In genomic region chr5:39215016-39215415, GRCm38 (mm10) we compare ENCODE assay signal across 14 mouse cellular contexts.
A peak's percentile ranks its signal among the peaks of the same experiment; 100 is the strongest.
DNase-seq lines count a peak whose midpoint lies in the region; TF ChIP-seq lines count a peak whose summit lies in the region.
"Had no signal": no experiment of that assay in that cellular context is flagged by ENCODE, and none has a peak within 500 bp of the region (broad histone marks: within the 10 kb centered on the region; RNA-seq: fewer than 3 reads in every experiment).

No protein-coding gene starts in this region.

- no peak for DNase-seq in heart, adult 2 months
- DNase-seq in heart, postnatal 14 days = no peak
- peak; percentile 14 for DNase-seq in lung, postnatal 36 days
- DNase-seq in lung, postnatal 4 days = no peak
- DNase-seq in cerebellum, adult 2 months = peak in 1 of 2 experiments; percentile 37
- DNase-seq in splenic B cell, adult 2 months (ENCODE audit: low read depth, low spot score) = peak; percentile 43
- DNase-seq in adipocyte (ENCODE audit: low spot score) = no peak
- DNase-seq in right cerebral cortex, postnatal 4 days = no peak
- DNase-seq: kidney, adult 8-10 months had no signal

- no peak for TF ChIP-seq POLR2A in heart, adult 2 months (IDR thresholded peaks at IDR 0.05; ENCODE audit: insufficient read depth, low read depth, low read length)
- no peak for TF ChIP-seq POLR2A in cerebellum, adult 2 months (IDR thresholded peaks at IDR 0.05; ENCODE audit: borderline replicate concordance, insufficient read depth, low read length)

- no peaks in the 10 kb centered on the region for H3K27me3 ChIP-seq in heart, adult 2 months (ENCODE audit: control insufficient read depth, insufficient read depth, low read length)
- no peaks in the 10 kb centered on the region for H3K27me3 ChIP-seq in cerebellum, adult 2 months (ENCODE audit: control insufficient read depth, insufficient read depth, low read length)
- no peaks in the 10 kb centered on the region for H3K27me3 ChIP-seq in splenic B cell, adult 2 months (ENCODE audit: control insufficient read depth, insufficient read depth, low read length, poor library complexity, severe bottlenecking)
- H3K27me3 ChIP-seq: embryonic facial prominence, embryonic 12.5 days; hindbrain, embryonic 15.5 days; limb, embryonic 13.5 days; neural tube, embryonic 12.5 days had no signal

- intact Hi-C loops in heart, adult 2 months (cut with DNase I) = loop anchor here (5.0 kb wide), 1 partner anchor 37 kb away; no protein-coding TSS in a partner anchor
- intact Hi-C loops in heart, postnatal 14 days (cut with DNase I) = loop anchor here (5.0 to 10.0 kb wide), 2 partner anchors 427 to 750 kb away; no protein-coding TSS in a partner anchor

- H3K79me2 ChIP-seq in heart, adult 2 months (replicated peaks; ENCODE audit: control insufficient read depth, insufficient read depth, low read length) = no peaks in the 10 kb centered on the region

- H3K4me1 ChIP-seq in heart, adult 2 months (ENCODE audit: control insufficient read depth, insufficient read depth, low read length) = no peaks in the 10 kb centered on the region
- H3K4me1 ChIP-seq in cerebellum, adult 2 months (ENCODE audit: control insufficient read depth, insufficient read depth, low read length) = peaks cover 3% of the 10 kb centered on the region; the same call in 1 of the 2 replicates
- H3K4me1 ChIP-seq: embryonic facial prominence, embryonic 12.5 days; forebrain, embryonic 10.5 days; hindbrain, embryonic 15.5 days; limb, embryonic 13.5 days; neural tube, embryonic 12.5 days had no signal

- WGBS in heart, adult 2 months = 61% methylated on average over 3 of the region's 3 CpGs
- 34% methylated on average over 3 of the region's 3 CpGs for WGBS in cerebellum, adult 2 months

- H3K36me3 ChIP-seq in heart, adult 2 months (ENCODE audit: control insufficient read depth, insufficient read depth, low read length) = no peaks in the 10 kb centered on the region
- no peaks in the 10 kb centered on the region for H3K36me3 ChIP-seq in splenic B cell, adult 2 months (ENCODE audit: control insufficient read depth, insufficient read depth, low read length, poor library complexity, severe bottlenecking)
- H3K36me3 ChIP-seq: embryonic facial prominence, embryonic 12.5 days; forebrain, embryonic 10.5 days; hindbrain, embryonic 15.5 days; limb, embryonic 13.5 days; neural tube, embryonic 12.5 days had no signal

- peak; percentile 42 for TF ChIP-seq CTCF in heart, adult 2 months (IDR thresholded peaks at IDR 0.05)
- peak; percentile 27; the same call in 1 of the 2 replicates for TF ChIP-seq CTCF in cerebellum, adult 2 months (IDR thresholded peaks at IDR 0.05; ENCODE audit: borderline replicate concordance, insufficient read depth, low read depth, low read length)

- no peak overlapping the region for H3K4me3 ChIP-seq in heart, adult 2 months
- H3K4me3 ChIP-seq in cerebellum, adult 2 months (replicated peaks; ENCODE audit: insufficient read depth, low read depth, low read length) = no peak overlapping the region
- H3K4me3 ChIP-seq: embryonic facial prominence, embryonic 12.5 days; forebrain, embryonic 10.5 days; hindbrain, embryonic 15.5 days; limb, embryonic 13.5 days; neural tube, embryonic 12.5 days had no signal

- no peak for TF ChIP-seq EP300 in heart, adult 2 months (IDR thresholded peaks at IDR 0.05; ENCODE audit: insufficient read depth, low read depth, low read length)

- no peak overlapping the region for H3K27ac ChIP-seq in heart, adult 2 months
- no peak overlapping the region for H3K27ac ChIP-seq in cerebellum, adult 2 months (ENCODE audit: insufficient read depth, low read length)
- H3K27ac ChIP-seq: embryonic facial prominence, embryonic 12.5 days; forebrain, embryonic 10.5 days; hindbrain, embryonic 15.5 days; limb, embryonic 13.5 days; neural tube, embryonic 12.5 days had no signal

- H3K9ac ChIP-seq in heart, adult 2 months (ENCODE audit: low read depth, low read length) = no peak overlapping the region
- H3K9ac ChIP-seq: embryonic facial prominence, embryonic 12.5 days; hindbrain, embryonic 15.5 days; limb, embryonic 13.5 days; neural tube, embryonic 12.5 days had no signal

Comparison
In these comparisons a context has a peak if more than half of its experiments do, and no peak if none do; other contexts are left out.
1. DNase-seq: peak in lung, postnatal 36 days (single experiment) and splenic B cell, adult 2 months (single experiment); none in heart, adult 2 months (0 of 2), heart, postnatal 14 days (0 of 2), lung, postnatal 4 days (0 of 2), adipocyte (single experiment) and right cerebral cortex, postnatal 4 days (single experiment).